Mouse (Mus musculus): ENCODE data around the gene Tmem189.
"Not testable (repeated sequence)": the region's sequence is repeated elsewhere in the genome, so short reads cannot be mapped to it uniquely, and the experiment has no call there.

The Tmem189 gene

GRCm38 (mm10) chr2:167646411-167646810, 43.2 kb downstream of the Tmem189 start:
- DNase-seq = no peak

GRCm38 (mm10) chr2:167643356-167644052, 46.1 kb downstream of the Tmem189 start:
- DNase-seq = not testable (repeated sequence)

- DNase-seq = no peak
Observed at GRCm38 (mm10) chr2:167642164-167642563, 47.5 kb downstream of the Tmem189 start.

- peak; percentile 71 for DNase-seq
Observed at GRCm38 (mm10) chr2:167641337-167641736, 48.3 kb downstream of the Tmem189 start.

- DNase-seq = peak; percentile 86
Observed at GRCm38 (mm10) chr2:167640279-167640678, 49.3 kb downstream of the Tmem189 start.

- DNase-seq = no peak
Observed at GRCm38 (mm10) chr2:167634865-167635512, 54.6 kb downstream of the Tmem189 start.

- peak; percentile 96 for DNase-seq
Observed at GRCm38 (mm10) chr2:167634338-167634770, 55.3 kb downstream of the Tmem189 start.

GRCm38 (mm10) chr2:167633537-167633872, 56.1 kb downstream of the Tmem189 start:
- DNase-seq = no peak

GRCm38 (mm10) chr2:167632731-167633536, 56.7 kb downstream of the Tmem189 start:
- DNase-seq = no peak

GRCm38 (mm10) chr2:167631591-167632448, 57.8 kb downstream of the Tmem189 start, which contains the start of gene Ube2v1:
Gene Ube2v1, minus strand, starts transcription at chr2:167632095.
- peak; percentile 99 for DNase-seq

- peak; percentile 60 for DNase-seq
Observed at GRCm38 (mm10) chr2:167631181-167631590, 58.4 kb downstream of the Tmem189 start.

- no peak for DNase-seq
Observed at GRCm38 (mm10) chr2:167630421-167630820, 59.2 kb downstream of the Tmem189 start.

- no peak for DNase-seq
Observed at GRCm38 (mm10) chr2:167629665-167630209, 59.9 kb downstream of the Tmem189 start.

GRCm38 (mm10) chr2:167628872-167629271, 60.8 kb downstream of the Tmem189 start:
- DNase-seq = no peak

GRCm38 (mm10) chr2:167627019-167627418, 62.6 kb downstream of the Tmem189 start:
- DNase-seq = no peak

- DNase-seq = no peak
Observed at GRCm38 (mm10) chr2:167625670-167626069, 64.0 kb downstream of the Tmem189 start.

- no peak for DNase-seq
Observed at GRCm38 (mm10) chr2:167624368-167625075, 65.1 kb downstream of the Tmem189 start.

- DNase-seq = no peak
Observed at GRCm38 (mm10) chr2:167622965-167623364, 66.7 kb downstream of the Tmem189 start.

- DNase-seq = no peak
Observed at GRCm38 (mm10) chr2:167622352-167622751, 67.3 kb downstream of the Tmem189 start.

GRCm38 (mm10) chr2:167621255-167622087, 68.2 kb downstream of the Tmem189 start:
- DNase-seq = no peak

GRCm38 (mm10) chr2:167617472-167617871, 72.2 kb downstream of the Tmem189 start:
- no peak for DNase-seq

Data from thymus, postnatal 4 days (tissue).